16 mouse cellular contexts compared by ENCODE assay signal in the genomic region with DNA sequence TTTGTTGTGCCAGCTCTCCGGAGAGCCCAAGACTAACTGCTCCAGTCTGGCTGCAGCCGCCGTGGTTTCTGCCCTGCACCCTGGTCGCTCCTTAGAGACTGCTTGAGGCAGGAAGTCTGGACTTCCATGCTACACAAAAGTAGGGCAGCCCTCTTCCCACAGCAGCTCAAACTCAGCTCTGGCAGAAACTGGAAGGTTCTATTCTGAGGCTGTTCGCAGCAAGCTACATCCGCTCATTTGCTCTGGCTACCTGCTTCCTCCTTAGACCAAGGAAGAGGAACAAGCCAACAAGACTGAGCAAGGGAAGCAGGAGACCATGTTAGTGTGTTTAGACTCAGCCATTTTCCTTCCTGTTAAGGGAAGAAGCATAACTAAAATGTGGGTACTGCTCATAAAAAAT. TPM values are rescaled to one million over a fixed set of nuclear protein-coding genes. Genes with fewer than 3 reads are reported as not detected.
DNase-seq lines count a peak whose midpoint lies in the region; ATAC-seq and TF ChIP-seq lines count a peak whose summit lies in the region.
"Had no signal": no experiment of that assay in that cellular context is flagged by ENCODE, and none has a peak within 500 bp of the region (broad histone marks: within the 10 kb centered on the region; RNA-seq: fewer than 3 reads in every experiment).

No protein-coding gene starts in this region.

- no peak overlapping the region for H3K4me3 ChIP-seq in kidney, adult 2 months (ENCODE audit: insufficient read depth, low read depth, low read length)
- peak overlapping the region; percentile 4 for H3K4me3 ChIP-seq in megakaryocyte, embryonic 14.5 days (replicated peaks)
- H3K4me3 ChIP-seq: embryonic facial prominence, embryonic 13.5 days; hindbrain, embryonic 13.5 days; limb, embryonic 15.5 days; midbrain, embryonic 15.5 days; neural tube, embryonic 12.5 days had no signal

- H3K4me1 ChIP-seq in kidney, adult 2 months (ENCODE audit: control insufficient read depth, insufficient read depth, low read length), result no peaks in the 10 kb centered on the region
- peaks cover 38% of the 10 kb centered on the region for H3K4me1 ChIP-seq in megakaryocyte, embryonic 14.5 days
- H3K4me1 ChIP-seq: embryonic facial prominence, embryonic 13.5 days; hindbrain, embryonic 13.5 days; limb, embryonic 15.5 days; midbrain, embryonic 15.5 days; neural tube, embryonic 12.5 days had no signal

- peak; percentile 60 for ATAC-seq in common myeloid progenitor, adult 5-6 weeks (replicated peaks; ENCODE audit: low read depth, poor library complexity, severe bottlenecking)
- ATAC-seq in granulocyte monocyte progenitor cell, adult 5-6 weeks (replicated peaks; ENCODE audit: poor library complexity, severe bottlenecking), result peak; percentile 79
- no peak for ATAC-seq in activated CD4-positive, CD25-positive, alpha-beta regulatory T cell, adult 4 months
- ATAC-seq: intestine, postnatal 0 days; lung, postnatal 0 days; midbrain, embryonic 15.5 days had no signal

- peaks cover 7% of the 10 kb centered on the region for H3K36me3 ChIP-seq in kidney, adult 2 months (ENCODE audit: control insufficient read depth, insufficient read depth, low read length)
- H3K36me3 ChIP-seq in megakaryocyte, embryonic 14.5 days (replicated peaks; ENCODE audit: low read length), result peaks cover 91% of the 10 kb centered on the region
- H3K36me3 ChIP-seq: midbrain, embryonic 15.5 days had no signal

- 85% methylated on average over 6 of the region's 6 CpGs for WGBS in kidney, adult 2 months

- TF ChIP-seq CTCF in kidney, adult 2 months (conservative IDR thresholded peaks at IDR 0.05; ENCODE audit: insufficient read depth, insufficient read length, low read depth, low read length), result no peak

- H3K27ac ChIP-seq in kidney, adult 2 months (ENCODE audit: insufficient read depth, low read depth, low read length), result no peak overlapping the region
- H3K27ac ChIP-seq: embryonic facial prominence, embryonic 13.5 days; hindbrain, embryonic 13.5 days; limb, embryonic 15.5 days; midbrain, embryonic 15.5 days; neural tube, embryonic 12.5 days had no signal

- DNase-seq in kidney, adult 2 months, result peak; percentile 16
- DNase-seq in kidney, postnatal 10 days, result no peak
- DNase-seq in retina, postnatal 1 day, result no peak
- DNase-seq: cerebellum, adult 9-11 months; gastrocnemius, postnatal 36 days had no signal

- H3K27me3 ChIP-seq in kidney, adult 2 months (replicated peaks; ENCODE audit: control insufficient read depth, insufficient read depth, low read length), result no peaks in the 10 kb centered on the region
- H3K27me3 ChIP-seq in megakaryocyte, embryonic 14.5 days (replicated peaks), result no peaks in the 10 kb centered on the region
- H3K27me3 ChIP-seq: embryonic facial prominence, embryonic 13.5 days; hindbrain, embryonic 13.5 days; limb, embryonic 15.5 days; midbrain, embryonic 15.5 days; neural tube, embryonic 12.5 days had no signal

- peaks cover 3% of the 10 kb centered on the region; the same call in 1 of the 2 replicates for H3K9me3 ChIP-seq in megakaryocyte, embryonic 14.5 days
- H3K9me3 ChIP-seq: embryonic facial prominence, embryonic 13.5 days; hindbrain, embryonic 13.5 days; limb, embryonic 15.5 days; midbrain, embryonic 15.5 days; neural tube, embryonic 12.5 days had no signal

- no peak for TF ChIP-seq POLR2A in kidney, adult 2 months (IDR thresholded peaks at IDR 0.05; ENCODE audit: low read depth, low read length)

RNA-seq across cellular contexts. Expression of gene Ccnb2, which starts 54.4 kb away (rescaled TPM):
- 1.2 and 1.5 TPM in 2 replicates for polyA plus RNA-seq in kidney, adult 2 months (2012; rRNA removed)
- 83.5 and 99.1 TPM in 2 replicates for total RNA-seq in common myeloid progenitor, adult 5-6 weeks (2017)
- total RNA-seq in granulocyte monocyte progenitor cell, adult 5-6 weeks (2014; fragmentation: Nextera tagmentation), result 63.0 and 75.8 TPM in 2 replicates
- 78.5 and 83.1 TPM in 2 replicates for total RNA-seq in granulocyte monocyte progenitor cell, adult 5-6 weeks (2017)
- 1.5 and 16.4 TPM in 2 replicates for polyA plus RNA-seq in megakaryocyte, embryonic 14.5 days (2012; ENCODE audit: insufficient read depth, low replicate concordance)
- 10 to 100 TPM; 58.6 to 77.7 TPM for polyA plus RNA-seq in activated CD4-positive, CD25-positive, alpha-beta regulatory T cell, adult 4 months (2017; shearing (Covaris generic))
